ENCODE assay signal across 22 mouse cellular contexts in the genomic region with DNA sequence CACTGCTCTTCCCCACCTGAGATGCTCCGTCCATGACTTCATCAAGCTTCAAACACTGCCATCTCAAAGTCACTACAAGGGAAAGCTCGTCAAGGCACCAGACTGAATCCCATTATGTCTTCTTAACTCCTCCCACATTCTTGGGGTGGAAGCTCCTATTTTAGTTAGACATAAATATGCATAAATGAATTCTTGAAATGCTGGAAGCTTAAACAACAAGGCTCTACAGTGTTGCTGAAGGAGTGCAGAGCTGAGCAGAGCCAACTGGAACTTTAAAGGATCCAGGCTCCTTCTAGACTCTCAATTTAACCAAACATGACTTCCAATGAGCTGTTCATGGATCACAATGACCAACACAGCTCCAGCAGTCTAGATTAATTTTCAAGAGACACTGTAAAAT.
DNase-seq lines count a peak whose midpoint lies in the region; ATAC-seq and TF ChIP-seq lines count a peak whose summit lies in the region.
"Had no signal": no experiment of that assay in that cellular context is flagged by ENCODE, and none has a peak within 500 bp of the region (broad histone marks: within the 10 kb centered on the region; RNA-seq: fewer than 3 reads in every experiment).

No protein-coding gene starts in this region.

- H3K36me3 ChIP-seq in embryonic facial prominence, embryonic 14.5 days (ENCODE audit: control insufficient read depth, insufficient read depth, low read length) = no peaks in the 10 kb centered on the region
- no peaks in the 10 kb centered on the region for H3K36me3 ChIP-seq in embryonic facial prominence, embryonic 10.5 days (replicated peaks)
- H3K36me3 ChIP-seq in lung, embryonic 14.5 days (ENCODE audit: insufficient read depth) = no peaks in the 10 kb centered on the region
- H3K36me3 ChIP-seq in lung, postnatal 0 days (ENCODE audit: insufficient read depth, low read length) = no peaks in the 10 kb centered on the region
- H3K36me3 ChIP-seq: embryonic facial prominence, embryonic 12.5 days; forebrain, embryonic 10.5 days; hindbrain, embryonic 12.5 days; hindbrain, embryonic 15.5 days had no signal

- no peaks in the 10 kb centered on the region for H3K27me3 ChIP-seq in embryonic facial prominence, embryonic 14.5 days (replicated peaks; ENCODE audit: control insufficient read depth, insufficient read depth, low read length)
- H3K27me3 ChIP-seq in embryonic facial prominence, embryonic 10.5 days (replicated peaks; ENCODE audit: low read depth, poor library complexity, severe bottlenecking) = 0 out of 2 replicates have a peak, but pooled peaks cover 3% of the 10 kb centered on the region
- no peaks in the 10 kb centered on the region for H3K27me3 ChIP-seq in lung, embryonic 14.5 days (ENCODE audit: insufficient read depth, low read length)
- no peaks in the 10 kb centered on the region for H3K27me3 ChIP-seq in lung, postnatal 0 days (replicated peaks; ENCODE audit: insufficient read depth, low read length)
- H3K27me3 ChIP-seq: hindbrain, embryonic 12.5 days; hindbrain, embryonic 15.5 days had no signal

- H3K9me3 ChIP-seq in embryonic facial prominence, embryonic 14.5 days (ENCODE audit: control insufficient read depth, low read length) = no peaks in the 10 kb centered on the region
- H3K9me3 ChIP-seq in embryonic facial prominence, embryonic 10.5 days = 0 out of 2 replicates have a peak, but pooled peaks cover 6% of the 10 kb centered on the region
- H3K9me3 ChIP-seq in lung, embryonic 14.5 days (ENCODE audit: low read depth, low read length) = no peaks in the 10 kb centered on the region
- no peaks in the 10 kb centered on the region for H3K9me3 ChIP-seq in lung, postnatal 0 days (ENCODE audit: low read length)
- H3K9me3 ChIP-seq: embryonic facial prominence, embryonic 12.5 days; forebrain, embryonic 10.5 days; hindbrain, embryonic 15.5 days had no signal

- no peak overlapping the region for H3K4me2 ChIP-seq in embryonic facial prominence, embryonic 14.5 days (ENCODE audit: low read depth, low read length)
- no peak overlapping the region for H3K4me2 ChIP-seq in lung, embryonic 14.5 days
- H3K4me2 ChIP-seq in lung, postnatal 0 days (replicated peaks; ENCODE audit: low read depth, low read length) = no peak overlapping the region
- H3K4me2 ChIP-seq: embryonic facial prominence, embryonic 12.5 days; heart, embryonic 11.5 days; hindbrain, embryonic 12.5 days; hindbrain, embryonic 15.5 days had no signal

- no peak overlapping the region for H3K4me3 ChIP-seq in embryonic facial prominence, embryonic 14.5 days (ENCODE audit: low read depth, low read length)
- H3K4me3 ChIP-seq in embryonic facial prominence, embryonic 10.5 days = no peak overlapping the region
- no peak overlapping the region for H3K4me3 ChIP-seq in lung, embryonic 14.5 days (ENCODE audit: low read depth, low read length)
- no peak overlapping the region for H3K4me3 ChIP-seq in lung, postnatal 0 days (ENCODE audit: low read depth, low read length)
- H3K4me3 ChIP-seq: embryonic facial prominence, embryonic 12.5 days; forebrain, embryonic 10.5 days; hindbrain, embryonic 12.5 days; hindbrain, embryonic 15.5 days had no signal

- WGBS in embryonic facial prominence, embryonic 14.5 days = 54% methylated on average over 2 of the region's 2 CpGs
- 70% methylated on average over 2 of the region's 2 CpGs for WGBS in embryonic facial prominence, embryonic 10.5 days
- 61% methylated on average over 2 of the region's 2 CpGs for WGBS in lung, embryonic 14.5 days
- 60% methylated on average over 2 of the region's 2 CpGs for WGBS in lung, postnatal 0 days

- no peak for ATAC-seq in embryonic facial prominence, embryonic 14.5 days (ENCODE audit: low read depth)
- ATAC-seq in lung, embryonic 14.5 days (ENCODE audit: insufficient read depth) = no peak
- no peak; the same call in 1 of the 2 replicates for ATAC-seq in lung, postnatal 0 days
- no peak for ATAC-seq in cerebellum, adult (ENCODE audit: insufficient number of reproducible peaks, low FRiP score, low TSS enrichment)
- ATAC-seq: forebrain, embryonic 14.5 days; forebrain, postnatal 0 days had no signal

- TF ChIP-seq CTCF in lung, embryonic 14.5 days (IDR thresholded peaks at IDR 0.05; ENCODE audit: low read depth) = no peak
- TF ChIP-seq CTCF in lung, postnatal 0 days (IDR thresholded peaks at IDR 0.05) = no peak

- H3K27ac ChIP-seq in embryonic facial prominence, embryonic 14.5 days (replicated peaks; ENCODE audit: low read depth, low read length) = no peak overlapping the region
- H3K27ac ChIP-seq in embryonic facial prominence, embryonic 10.5 days (replicated peaks) = no peak overlapping the region
- H3K27ac ChIP-seq in lung, embryonic 14.5 days (ENCODE audit: low read depth) = no peak overlapping the region
- H3K27ac ChIP-seq in lung, postnatal 0 days (ENCODE audit: low read length) = no peak overlapping the region
- H3K27ac ChIP-seq: embryonic facial prominence, embryonic 12.5 days; forebrain, embryonic 10.5 days; hindbrain, embryonic 12.5 days; hindbrain, embryonic 15.5 days had no signal

- peak; percentile 49 for DNase-seq in embryonic facial prominence, embryonic 14.5 days (ENCODE audit: low spot score)
- DNase-seq in embryonic facial prominence, embryonic 10.5 days (ENCODE audit: low spot score) = no peak
- peak; percentile 44 for DNase-seq in lung, embryonic 14.5 days
- DNase-seq in lung, adult 18-20 months = no peak
- DNase-seq in lung, postnatal 0 days (ENCODE audit: low spot score) = peak; percentile 39
- DNase-seq in lung, postnatal 14 days = no peak
- DNase-seq in testis, postnatal 10 days (ENCODE audit: low spot score) = no peak
- DNase-seq: adrenal gland, adult 2 months; adrenal gland, postnatal 14 days; cerebellum, adult 18-20 months; cerebellum, adult 9-10 months; cerebellum, postnatal 14 days; forebrain, postnatal 0 days; gastrocnemius, postnatal 10 days; gastrocnemius, postnatal 36 days had no signal

- H3K9ac ChIP-seq in embryonic facial prominence, embryonic 14.5 days (ENCODE audit: low read depth, low read length) = no peak overlapping the region
- no peak overlapping the region for H3K9ac ChIP-seq in lung, embryonic 14.5 days
- no peak overlapping the region for H3K9ac ChIP-seq in lung, postnatal 0 days (replicated peaks; ENCODE audit: low read depth)
- H3K9ac ChIP-seq: embryonic facial prominence, embryonic 12.5 days; forebrain, postnatal 0 days; hindbrain, embryonic 12.5 days; hindbrain, embryonic 15.5 days had no signal

- TF ChIP-seq EP300 in lung, postnatal 0 days (IDR thresholded peaks at IDR 0.05) = no peak

- H3K4me1 ChIP-seq in embryonic facial prominence, embryonic 14.5 days (ENCODE audit: control insufficient read depth, insufficient read depth, low read length) = no peaks in the 10 kb centered on the region; the same call in 1 of the 2 replicates
- 0 out of 2 replicates have a peak, but pooled peaks cover 3% of the 10 kb centered on the region for H3K4me1 ChIP-seq in embryonic facial prominence, embryonic 10.5 days
- H3K4me1 ChIP-seq in lung, embryonic 14.5 days (ENCODE audit: insufficient read depth) = 0 out of 2 replicates have a peak, but pooled peaks cover 3% of the 10 kb centered on the region
- H3K4me1 ChIP-seq in lung, postnatal 0 days (ENCODE audit: insufficient read depth, low read depth, low read length) = no peaks in the 10 kb centered on the region
- H3K4me1 ChIP-seq: embryonic facial prominence, embryonic 12.5 days; hindbrain, embryonic 15.5 days had no signal

Comparison
In these comparisons a context has a peak if more than half of its experiments do, and no peak if none do; other contexts are left out.
1. DNase-seq: peak in embryonic facial prominence, embryonic 14.5 days (single experiment), lung, embryonic 14.5 days (single experiment) and lung, postnatal 0 days (single experiment); none in embryonic facial prominence, embryonic 10.5 days (single experiment), lung, adult 18-20 months (0 of 2), lung, postnatal 14 days (single experiment) and testis, postnatal 10 days (single experiment).